Mouse (Mus musculus) cerebellum, adult 2 months (tissue): ENCODE measurements around the gene Tenm2.

Experiments used
- CTCF ChIP-seq: fragments of 200-500 bp; IDR thresholded peaks from 2 replicates; pipeline ENCODE4 v1.5.1; 2011; ENCODE audit warnings: low read depth, mild to moderate bottlenecking, control low read depth, low read length, moderate library complexity, borderline replicate concordance; ENCODE audit not compliant: insufficient read depth
- POLR2A ChIP-seq: fragments of 200-500 bp; IDR thresholded peaks from 2 replicates; pipeline ENCODE4 v1.6.1; 2011; ENCODE audit warnings: low read length, control low read depth, borderline replicate concordance; ENCODE audit not compliant: insufficient read depth

- TF ChIP-seq CTCF: no peak
- TF ChIP-seq POLR2A: no peak
Measured at GRCm38 (mm10) chr11:36169738-36170137, 1066.0 kb downstream of the Tenm2 start.
